Comparison of ENCODE assay signal across 8 mouse cellular contexts in the genomic region with DNA sequence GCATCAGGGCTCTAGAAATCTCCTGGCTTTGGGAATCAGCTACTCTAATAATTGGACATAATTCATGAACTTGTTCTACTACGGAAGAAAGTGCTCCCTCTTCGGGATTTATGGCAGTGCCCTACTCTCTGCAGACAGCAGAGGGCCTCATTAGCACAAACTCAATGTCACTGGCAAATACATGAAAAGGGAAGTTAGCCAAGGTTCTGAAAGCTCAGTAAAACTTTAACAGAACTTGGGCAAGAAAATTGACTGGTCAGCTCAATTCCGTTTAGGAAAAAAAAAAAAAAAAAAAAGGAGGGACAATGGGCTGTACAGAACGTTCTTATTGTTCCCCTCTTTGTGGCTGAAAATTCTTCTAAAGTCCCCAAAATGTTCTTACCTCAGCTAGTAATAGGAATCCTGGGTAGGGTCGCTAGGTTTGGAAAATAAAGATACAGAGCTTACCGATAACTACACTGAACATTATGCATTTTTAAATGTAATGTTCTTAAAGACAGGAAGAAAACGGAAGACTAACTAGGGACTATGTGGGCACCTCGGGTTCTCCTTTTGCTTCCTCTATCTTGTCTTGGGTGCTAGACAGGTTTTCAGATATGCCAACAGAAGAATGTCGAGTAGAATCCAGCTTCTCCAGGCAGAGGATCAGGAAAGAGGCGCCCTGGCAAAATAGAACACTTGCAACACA. TPM values are rescaled to one million over a fixed set of nuclear protein-coding genes. Genes with fewer than 3 reads are reported as not detected.
DNase-seq lines count a peak whose midpoint lies in the region; ATAC-seq and TF ChIP-seq lines count a peak whose summit lies in the region.
"Had no signal": no experiment of that assay in that cellular context is flagged by ENCODE, and none has a peak within 500 bp of the region (broad histone marks: within the 10 kb centered on the region; RNA-seq: fewer than 3 reads in every experiment).

No protein-coding gene starts in this region.

- no peak overlapping the region for H3K4me3 ChIP-seq in kidney, embryonic 16.5 days (ENCODE audit: low read length)
- H3K4me3 ChIP-seq in E14TG2a.4 (replicated peaks; ENCODE audit: low read length), result no peak overlapping the region
- H3K4me3 ChIP-seq: lung, embryonic 15.5 days had no signal

- peaks cover 24% of the 10 kb centered on the region; the same call in 1 of the 2 replicates for H3K27me3 ChIP-seq in kidney, embryonic 16.5 days (ENCODE audit: insufficient read depth, low read length)
- H3K27me3 ChIP-seq in E14TG2a.4 (ENCODE audit: insufficient read depth, low read length), result no peaks in the 10 kb centered on the region

- H3K9me3 ChIP-seq in kidney, embryonic 16.5 days (ENCODE audit: low read length), result no peaks in the 10 kb centered on the region
- H3K9me3 ChIP-seq in E14TG2a.4 (ENCODE audit: low read length), result no peaks in the 10 kb centered on the region
- H3K9me3 ChIP-seq: lung, embryonic 15.5 days had no signal

- H3K4me1 ChIP-seq in kidney, embryonic 16.5 days (ENCODE audit: insufficient read depth, low read length), result no peaks in the 10 kb centered on the region
- H3K4me1 ChIP-seq in E14TG2a.4 (replicated peaks; ENCODE audit: low read depth, low read length), result no peaks in the 10 kb centered on the region
- H3K4me1 ChIP-seq: lung, embryonic 15.5 days had no signal

- peak; percentile 44 for TF ChIP-seq CTCF in E14TG2a.4 (conservative IDR thresholded peaks at IDR 0.05; ENCODE audit: low read length)

- H3K27ac ChIP-seq in kidney, embryonic 16.5 days (ENCODE audit: low read length), result no peak overlapping the region
- H3K27ac ChIP-seq: lung, embryonic 15.5 days had no signal

- no peaks in the 10 kb centered on the region for H3K36me3 ChIP-seq in kidney, embryonic 16.5 days (ENCODE audit: insufficient read depth, low read length)
- H3K36me3 ChIP-seq in E14TG2a.4 (ENCODE audit: insufficient read depth, low read length), result no peaks in the 10 kb centered on the region
- H3K36me3 ChIP-seq: lung, embryonic 15.5 days had no signal

- 56% methylated on average over 10 of the region's 10 CpGs for WGBS in kidney, embryonic 16.5 days

- no peak overlapping the region for H3K9ac ChIP-seq in kidney, embryonic 16.5 days (replicated peaks; ENCODE audit: low read length)
- H3K9ac ChIP-seq: lung, embryonic 15.5 days had no signal

- intact Hi-C loops in left cerebral cortex, postnatal 4 days (cut with DNase I), result loop anchor here (10.0 kb wide), 1 partner anchor 103 kb away; no protein-coding TSS in a partner anchor

- no peak overlapping the region for H3K4me2 ChIP-seq in kidney, embryonic 16.5 days (replicated peaks; ENCODE audit: low read depth, low read length)
- H3K4me2 ChIP-seq: lung, embryonic 15.5 days had no signal

- no peak for ATAC-seq in kidney, embryonic 16.5 days (ENCODE audit: low FRiP score, low TSS enrichment)
- ATAC-seq in activated CD4-positive, CD25-positive, alpha-beta regulatory T cell, adult 4 months, result peak; percentile 68

- DNase-seq in kidney, adult 11 months, result peak; percentile 63
- peak; percentile 41 for DNase-seq in forelimb bud, embryonic 11.5 days (ENCODE audit: low read depth, low spot score)
- peak; percentile 16 for DNase-seq in left cerebral cortex, postnatal 4 days
- DNase-seq in skeletal muscle tissue, adult 2 months (ENCODE audit: low read depth, low spot score), result peak; percentile 69

RNA-seq across cellular contexts. Expression of a gene that starts 35.6 kb away (rescaled TPM):
- polyA plus RNA-seq in kidney, embryonic 16.5 days (2015; fragmentation: Nextera tagmentation; extraction: Ambion mirVana), result 45.3 and 45.8 TPM in 2 replicates
- polyA plus RNA-seq in activated CD4-positive, CD25-positive, alpha-beta regulatory T cell, adult 4 months (2017; shearing (Covaris generic)), result 10 to 100 TPM; 44.7 to 47.8 TPM
- total RNA-seq in left cerebral cortex, postnatal 4 days (2021), result 10 to 100 TPM; 64.9 to 68.6 TPM

Comparison
In these comparisons a context has a peak if more than half of its experiments do, and no peak if none do; other contexts are left out.
1. DNase-seq: peak in every context shown above with its lines; median percentile 69 in skeletal muscle tissue, adult 2 months; 63 in kidney, adult 11 months; 41 in forelimb bud, embryonic 11.5 days; 16 in left cerebral cortex, postnatal 4 days.